Mouse (Mus musculus): ENCODE measurements around the gene Homez. TPM values are rescaled to one million over a fixed set of nuclear protein-coding genes. Genes with fewer than 3 reads are reported as not detected.

Gene Homez
- polyA plus RNA-seq, 1 experiment from 2014 or later: 5.3 TPM

- H3K4me2 ChIP-seq: peak overlapping the region; percentile 85
- peaks cover 34% of the 10 kb centered on the region for H3K36me3 ChIP-seq
- no peaks in the 10 kb centered on the region for H3K9me3 ChIP-seq
- peak overlapping the region; percentile 100 for H3K9ac ChIP-seq
- no peaks in the 10 kb centered on the region for H3K27me3 ChIP-seq (replicated peaks)
- H3K4me1 ChIP-seq: peaks cover 36% of the 10 kb centered on the region
- ATAC-seq (ENCODE audit: extremely low read depth, insufficient number of reproducible peaks, low FRiP score, low TSS enrichment): peak; percentile 98
- peak overlapping the region; percentile 94 for H3K4me3 ChIP-seq
- H3K27ac ChIP-seq (replicated peaks): peak overlapping the region; percentile 96
- WGBS: under 1% methylated on average over 38 of the region's 38 CpGs
Observed at GRCm38 (mm10) chr14:54893651-54894181, 23.0 kb upstream of the Homez start.

DNA sequence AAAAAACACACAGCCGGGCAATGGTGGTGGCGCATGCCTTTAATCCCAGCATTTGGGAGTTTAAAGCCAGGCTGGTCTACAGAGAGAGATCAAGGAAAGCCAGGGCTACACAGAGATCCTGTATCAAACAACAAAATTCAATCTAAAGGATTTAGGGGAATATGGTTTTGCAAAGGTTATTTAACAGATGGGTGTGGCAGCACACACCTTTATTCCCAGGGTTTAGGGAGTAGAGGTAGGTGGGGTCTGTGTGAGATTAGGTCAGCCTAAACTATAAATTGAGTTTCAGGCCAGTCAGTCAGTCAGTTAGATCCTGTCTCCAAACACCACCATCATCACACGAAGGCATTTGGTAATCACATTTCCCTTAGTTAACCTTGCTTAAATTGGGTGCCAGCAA lies 21.4 kb upstream of the Homez start, which contains the start of gene Pabpn1:
Gene Pabpn1, plus strand, starts transcription at position 301 of the 400 bp plus-strand sequence.
- H3K4me2 ChIP-seq: peak within 1 kb of the TSS; percentile 68
- 94% methylated on average over 3 of the region's 3 CpGs for WGBS
- H3K4me1 ChIP-seq: peaks cover 30% of the 10 kb centered on the region
- ATAC-seq (ENCODE audit: extremely low read depth, insufficient number of reproducible peaks, low FRiP score, low TSS enrichment): no peak
- H3K4me3 ChIP-seq: peak within 1 kb of the TSS; percentile 94
- H3K9me3 ChIP-seq: no peaks in the 10 kb centered on the region
- peak within 1 kb of the TSS; percentile 87 for H3K27ac ChIP-seq (replicated peaks)
- H3K9ac ChIP-seq: peak within 1 kb of the TSS; percentile 76
- no peaks in the 10 kb centered on the region for H3K27me3 ChIP-seq (replicated peaks)
- H3K36me3 ChIP-seq: peaks cover 23% of the 10 kb centered on the region

GRCm38 (mm10) chr14:54885309-54885708 lies 14.5 kb upstream of the Homez start:
- ATAC-seq (ENCODE audit: extremely low read depth, insufficient number of reproducible peaks, low FRiP score, low TSS enrichment): no peak
- Histone ChIP-seq H3K9ac (peak overlapping the region; percentile 24; the same call in 1 of the 2 replicates), H3K36me3 (peaks cover 28% of the 10 kb centered on the region), H3K4me1 (peaks cover 25% of the 10 kb centered on the region), H3K27me3 (replicated peaks) (no peaks in the 10 kb centered on the region), H3K9me3 (no peaks in the 10 kb centered on the region), H3K4me2 (peak overlapping the region; percentile 79; the same call in 1 of the 2 replicates), H3K27ac (replicated peaks) (no peak overlapping the region), H3K4me3 (no peak overlapping the region)
- 90% methylated on average over 11 of the region's 11 CpGs for WGBS

- H3K4me1 ChIP-seq: peaks cover 25% of the 10 kb centered on the region
- no peak for ATAC-seq (ENCODE audit: extremely low read depth, insufficient number of reproducible peaks, low FRiP score, low TSS enrichment)
- peak overlapping the region; percentile 97 for H3K27ac ChIP-seq (replicated peaks)
- WGBS: 31% methylated on average over 21 of the region's 21 CpGs
- peak overlapping the region; percentile 82 for H3K4me3 ChIP-seq
- H3K4me2 ChIP-seq: peak overlapping the region; percentile 79
- peaks cover 28% of the 10 kb centered on the region for H3K36me3 ChIP-seq
- H3K9ac ChIP-seq: peak overlapping the region; percentile 95
- H3K9me3 ChIP-seq: no peaks in the 10 kb centered on the region
- H3K27me3 ChIP-seq (replicated peaks): no peaks in the 10 kb centered on the region
Observed at GRCm38 (mm10) chr14:54884022-54884712, 13.4 kb upstream of the Homez start.

DNA sequence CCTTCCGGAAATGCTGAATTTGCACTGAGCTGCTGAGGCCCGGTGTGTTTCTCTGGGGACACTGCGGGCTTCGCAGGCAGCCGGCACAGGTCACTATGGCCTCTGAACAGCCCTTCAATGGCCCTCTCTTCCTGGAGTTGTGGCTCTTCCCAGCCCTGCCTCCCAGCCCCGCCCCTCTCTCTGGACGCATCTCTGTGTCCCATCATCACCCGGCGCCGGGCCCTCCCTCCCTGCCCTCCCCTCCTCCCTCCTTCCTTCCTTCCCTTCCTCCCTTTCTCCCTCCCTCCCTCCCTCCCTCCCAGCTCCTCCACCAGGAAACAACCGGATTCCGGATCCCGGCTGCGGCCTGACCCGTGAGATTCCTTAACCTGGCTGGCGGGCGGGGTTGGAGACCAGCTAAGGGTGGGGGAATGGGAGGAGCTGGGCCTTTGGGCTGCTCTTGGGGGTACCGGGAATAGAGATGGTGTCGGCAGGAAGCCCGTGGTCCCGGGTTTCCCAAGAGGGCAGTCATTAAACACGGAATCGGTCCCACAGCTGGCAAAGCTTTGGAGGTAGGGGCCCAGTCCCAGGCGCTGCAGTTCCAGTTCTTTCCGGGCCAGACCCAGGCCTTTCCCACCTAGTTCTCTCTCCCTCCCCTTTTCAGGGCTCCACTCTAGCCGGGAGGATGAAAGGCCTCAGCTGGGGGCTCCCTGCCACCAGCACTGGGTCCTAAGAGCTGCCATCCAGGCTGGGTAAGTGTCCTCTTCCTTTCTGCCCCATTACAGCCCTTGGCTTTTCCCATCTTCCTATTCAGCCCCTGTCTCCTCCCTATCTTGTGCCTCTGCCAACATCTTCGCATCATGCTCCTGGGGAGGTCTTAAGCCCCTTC lies 12.6 kb upstream of the Homez start, which contains the start of the genes Bcl2l2 and Gm20521:
Gene Bcl2l2, plus strand, starts transcription at position 224 of the 868 bp plus-strand sequence.
Gene Gm20521, plus strand, starts transcription at position 288 of the 868 bp plus-strand sequence.
- Histone ChIP-seq H3K9me3 (no peaks in the 10 kb centered on the region), H3K4me2 (peak within 1 kb of the TSS; percentile 79), H3K4me3 (peak within 1 kb of the TSS; percentile 82), H3K27me3 (replicated peaks) (0 out of 2 replicates have a peak, but pooled peaks cover 3% of the 10 kb centered on the region), H3K36me3 (peaks cover 28% of the 10 kb centered on the region), H3K4me1 (peaks cover 25% of the 10 kb centered on the region), H3K9ac (peak within 1 kb of the TSS; percentile 95), H3K27ac (replicated peaks) (peak within 1 kb of the TSS; percentile 97)
- WGBS: under 1% methylated on average over 27 of the region's 27 CpGs
- ATAC-seq (ENCODE audit: extremely low read depth, insufficient number of reproducible peaks, low FRiP score, low TSS enrichment): peak; percentile 79

DNA sequence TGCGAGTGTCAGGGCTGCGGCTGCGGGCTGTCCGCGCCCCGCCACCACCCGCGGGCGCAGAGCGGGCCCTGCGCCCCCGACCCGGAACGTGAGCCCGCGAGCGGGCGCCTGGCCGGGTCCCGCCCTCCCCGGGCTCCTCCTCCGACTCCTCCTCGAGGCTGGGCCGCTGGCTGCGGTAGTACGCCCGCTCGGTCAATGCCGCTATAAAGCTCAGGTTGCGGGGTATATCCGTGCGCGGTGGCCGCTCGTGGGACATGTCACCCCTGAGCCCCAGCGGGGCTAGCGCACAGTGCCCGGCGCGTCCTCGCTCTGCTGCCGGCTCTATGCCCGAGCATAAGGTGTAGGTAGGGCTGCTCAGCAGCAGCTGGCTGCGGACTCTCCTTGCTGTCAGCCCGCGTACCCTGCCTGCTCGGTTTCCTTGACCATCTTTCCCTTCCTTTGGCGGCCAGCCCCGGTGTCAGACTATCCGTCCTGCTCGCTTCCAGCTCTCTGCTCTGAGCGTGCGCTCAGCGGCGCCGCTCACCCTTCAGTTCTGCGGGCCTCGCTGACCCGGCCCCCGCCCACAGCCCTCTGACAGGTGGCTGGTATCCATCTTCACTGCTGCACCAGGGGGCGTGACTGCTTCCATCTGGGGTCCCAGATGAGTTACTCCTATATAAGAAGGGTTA lies 6.4 kb upstream of the Homez start, which contains the start of gene Ppp1r3e:
Gene Ppp1r3e, minus strand, starts transcription at position 503 of the 668 bp plus-strand sequence.
- Histone ChIP-seq H3K4me1 (peaks cover 17% of the 10 kb centered on the region), H3K27ac (replicated peaks) (peak within 1 kb of the TSS; percentile 83), H3K4me3 (peak within 1 kb of the TSS; percentile 66), H3K36me3 (no peaks in the 10 kb centered on the region), H3K9ac (peak within 1 kb of the TSS; percentile 83), H3K9me3 (no peaks in the 10 kb centered on the region), H3K4me2 (peak within 1 kb of the TSS; percentile 99), H3K27me3 (replicated peaks) (peaks cover 8% of the 10 kb centered on the region; the same call in 1 of the 2 replicates)
- WGBS: under 1% methylated on average over 55 of the region's 61 CpGs
- peak; percentile 59; the same call in 1 of the 2 replicates for ATAC-seq (ENCODE audit: extremely low read depth, insufficient number of reproducible peaks, low FRiP score, low TSS enrichment)

DNA sequence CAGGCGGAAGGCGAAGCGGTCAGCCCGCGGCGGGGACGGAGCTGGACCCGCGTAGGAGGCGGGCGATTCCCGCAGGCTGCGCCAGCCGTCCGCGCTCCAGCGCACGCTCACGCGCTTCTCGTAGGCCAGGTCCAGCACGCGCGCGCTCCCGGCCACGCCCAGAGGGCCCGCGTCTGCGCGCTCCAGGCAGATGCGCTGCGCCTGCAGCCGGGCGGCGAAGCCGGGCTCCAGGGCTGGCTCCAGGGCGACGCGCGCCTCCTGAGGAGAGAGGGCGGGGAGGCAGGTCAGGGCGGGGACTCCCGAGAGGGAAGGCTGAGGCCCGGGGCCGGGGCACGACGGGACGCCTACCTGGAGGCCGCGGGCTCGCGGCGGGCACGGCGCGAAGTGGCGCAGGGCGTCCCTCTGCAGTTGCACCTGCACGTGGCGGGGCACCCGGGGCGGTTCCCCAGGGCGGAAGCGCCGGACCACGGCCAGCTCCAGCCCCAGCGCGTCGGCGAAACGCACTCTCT lies 5.8 kb upstream of the Homez start:
- Histone ChIP-seq H3K36me3 (no peaks in the 10 kb centered on the region), H3K4me2 (peak overlapping the region; percentile 99), H3K9me3 (no peaks in the 10 kb centered on the region), H3K4me3 (peak overlapping the region; percentile 66), H3K4me1 (peaks cover 17% of the 10 kb centered on the region), H3K9ac (peak overlapping the region; percentile 83), H3K27me3 (replicated peaks) (peaks cover 8% of the 10 kb centered on the region; the same call in 1 of the 2 replicates), H3K27ac (replicated peaks) (peak overlapping the region; percentile 83)
- peak; percentile 83 for ATAC-seq (ENCODE audit: extremely low read depth, insufficient number of reproducible peaks, low FRiP score, low TSS enrichment)
- under 1% methylated on average over 70 of the region's 72 CpGs for WGBS

- Histone ChIP-seq H3K4me3 (peak overlapping the region; percentile 66), H3K36me3 (no peaks in the 10 kb centered on the region), H3K27ac (replicated peaks) (peak overlapping the region; percentile 83), H3K4me2 (peak overlapping the region; percentile 99), H3K9ac (peak overlapping the region; percentile 83), H3K27me3 (replicated peaks) (peaks cover 8% of the 10 kb centered on the region; the same call in 1 of the 2 replicates), H3K4me1 (peaks cover 17% of the 10 kb centered on the region), H3K9me3 (no peaks in the 10 kb centered on the region)
- WGBS: 2% methylated on average over 36 of the region's 36 CpGs
- no peak for ATAC-seq (ENCODE audit: extremely low read depth, insufficient number of reproducible peaks, low FRiP score, low TSS enrichment)
Observed at GRCm38 (mm10) chr14:54875844-54876538, 5.2 kb upstream of the Homez start.

DNA sequence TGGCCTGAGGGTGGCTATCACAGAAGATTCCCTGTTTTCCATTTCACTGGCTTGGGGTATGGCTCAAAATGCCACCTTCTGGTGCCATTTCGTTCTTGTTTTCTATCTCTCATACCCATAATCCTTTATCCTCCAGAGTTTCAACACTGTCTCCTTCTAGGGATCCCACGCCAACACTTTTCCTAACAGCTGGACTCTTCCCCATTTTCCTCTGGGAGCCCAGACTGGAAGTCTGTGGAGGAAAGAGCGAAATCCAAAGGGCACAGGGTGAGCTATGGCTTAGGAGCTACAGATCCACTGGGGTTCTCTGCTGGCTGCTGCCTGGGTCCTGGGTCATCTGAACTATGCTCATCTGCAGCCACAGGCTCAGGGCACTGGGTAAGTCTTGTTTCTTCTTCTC lies 3.4 kb upstream of the Homez start:
- H3K9me3 ChIP-seq: no peaks in the 10 kb centered on the region
- peaks cover 8% of the 10 kb centered on the region; the same call in 1 of the 2 replicates for H3K27me3 ChIP-seq (replicated peaks)
- no peak overlapping the region for H3K27ac ChIP-seq (replicated peaks)
- no peaks in the 10 kb centered on the region for H3K36me3 ChIP-seq
- no peak overlapping the region for H3K4me2 ChIP-seq
- no peak for ATAC-seq (ENCODE audit: extremely low read depth, insufficient number of reproducible peaks, low FRiP score, low TSS enrichment)
- H3K9ac ChIP-seq: no peak overlapping the region
- peaks cover 17% of the 10 kb centered on the region for H3K4me1 ChIP-seq
- 83% methylated on average over 3 of the region's 3 CpGs for WGBS
- no peak overlapping the region for H3K4me3 ChIP-seq

DNA sequence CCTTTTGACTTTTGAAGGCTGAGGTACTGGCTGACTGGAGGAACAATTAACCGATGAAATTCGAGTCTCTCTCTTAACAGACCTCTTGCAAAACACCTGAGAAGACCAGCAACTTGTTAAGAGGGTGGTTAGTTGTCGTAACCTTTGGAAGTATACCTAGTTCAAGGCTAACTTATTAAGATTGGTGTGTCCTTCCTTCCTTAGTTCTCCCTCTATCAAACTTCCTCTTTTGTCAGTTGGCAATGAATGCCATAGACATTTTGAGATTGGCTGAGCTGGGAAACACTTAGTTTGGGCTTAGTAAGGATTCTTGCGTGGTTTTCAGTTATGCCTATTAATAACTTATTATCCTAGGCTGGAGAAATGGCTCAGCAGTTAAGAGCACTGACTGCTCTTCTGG lies 2.7 kb downstream of the Homez start:
- no peak overlapping the region for H3K4me3 ChIP-seq
- H3K4me2 ChIP-seq: no peak overlapping the region
- no peaks in the 10 kb centered on the region; the same call in 1 of the 2 replicates for H3K27me3 ChIP-seq (replicated peaks)
- H3K4me1 ChIP-seq: peaks cover 7% of the 10 kb centered on the region
- H3K36me3 ChIP-seq: no peaks in the 10 kb centered on the region
- no peak overlapping the region for H3K27ac ChIP-seq (replicated peaks)
- ATAC-seq (ENCODE audit: extremely low read depth, insufficient number of reproducible peaks, low FRiP score, low TSS enrichment): no peak
- WGBS: 80% methylated on average over 4 of the region's 4 CpGs
- no peak overlapping the region for H3K9ac ChIP-seq
- no peaks in the 10 kb centered on the region for H3K9me3 ChIP-seq

All from heart, embryonic 13.5 days (tissue).